Mouse (Mus musculus): ENCODE data around the gene Mrpl4. TPM values are rescaled to one million over a fixed set of nuclear protein-coding genes. Genes with fewer than 3 reads are reported as not detected.

The Mrpl4 gene
- 76.8 and 86.2 TPM in 2 replicates for polyA plus RNA-seq (2012; rRNA removed)

DNA sequence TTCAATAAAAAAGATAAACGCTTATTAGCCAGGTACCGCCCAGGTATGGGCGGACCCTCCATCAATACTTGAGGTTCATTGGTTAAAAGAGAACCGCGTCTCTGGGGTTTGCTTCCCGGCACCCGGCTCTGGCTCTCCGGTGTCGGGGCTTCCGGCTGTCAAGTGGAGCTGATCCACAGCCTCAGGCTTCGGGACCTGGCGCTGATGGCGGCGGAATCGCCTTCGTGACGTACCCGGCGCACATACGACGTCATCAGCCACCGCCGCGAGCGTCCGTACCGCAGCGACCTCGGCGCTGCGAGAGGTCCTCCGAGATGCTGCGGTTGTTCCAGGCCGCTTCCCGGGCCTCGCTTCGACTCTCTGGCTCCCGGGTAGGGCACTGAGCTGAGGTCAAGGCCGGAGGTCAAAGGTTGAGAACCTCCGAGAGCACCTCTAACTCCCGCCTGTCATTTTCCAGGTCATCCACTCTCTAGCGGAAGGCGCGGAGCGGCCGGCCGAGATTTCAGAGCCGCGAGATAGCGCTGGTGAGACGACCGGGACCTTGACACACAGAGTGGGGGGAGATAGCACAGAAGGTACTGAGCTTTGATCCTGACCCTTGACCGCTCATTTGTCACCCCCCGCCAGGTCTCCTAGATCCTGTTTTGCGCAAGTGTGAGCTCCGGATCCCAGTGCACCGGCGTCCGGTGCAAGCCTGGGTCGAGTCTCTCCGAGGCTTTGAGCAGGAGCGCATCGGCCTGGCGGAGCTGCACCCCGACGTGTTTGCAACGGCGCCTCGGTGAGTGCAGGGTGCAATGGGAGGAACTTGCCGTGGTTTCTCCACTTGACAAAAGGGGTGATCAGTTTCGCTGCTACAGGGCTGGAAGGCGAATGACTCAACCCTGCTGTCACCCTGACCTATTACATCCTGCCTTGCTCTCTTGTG lies at the start of gene Mrpl4:
Gene Mrpl4, plus strand, starts transcription at position 112 of the 925 bp plus-strand sequence.

DNA sequence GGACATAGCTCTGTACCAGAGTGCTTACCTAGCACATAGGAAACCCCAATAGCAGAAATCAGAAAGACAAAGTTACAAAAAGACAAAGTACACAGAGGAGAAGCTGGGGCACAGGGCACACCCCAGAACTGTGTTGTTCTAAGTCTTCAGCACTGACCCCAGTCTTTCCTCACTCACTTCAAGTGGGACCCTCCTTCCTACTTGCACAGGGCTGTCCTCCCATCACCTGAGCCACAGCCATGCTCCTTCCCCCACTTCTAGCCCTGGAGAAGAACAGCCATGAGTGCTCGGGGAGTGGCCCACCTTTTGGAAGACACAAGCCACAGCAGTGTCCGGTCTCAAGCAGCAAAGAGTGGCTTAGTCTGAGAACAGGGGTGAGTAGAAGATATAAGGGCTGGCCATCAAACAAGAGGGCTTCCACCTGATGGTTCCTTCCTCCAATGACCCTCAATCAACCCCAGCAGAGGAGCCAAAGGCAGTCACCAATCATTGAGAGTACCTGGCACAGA lies 43.1 kb upstream of the Mrpl4 start, which contains the start of gene Dnmt1:
Gene Dnmt1, minus strand, starts transcription at position 459 of the 509 bp plus-strand sequence.

DNA sequence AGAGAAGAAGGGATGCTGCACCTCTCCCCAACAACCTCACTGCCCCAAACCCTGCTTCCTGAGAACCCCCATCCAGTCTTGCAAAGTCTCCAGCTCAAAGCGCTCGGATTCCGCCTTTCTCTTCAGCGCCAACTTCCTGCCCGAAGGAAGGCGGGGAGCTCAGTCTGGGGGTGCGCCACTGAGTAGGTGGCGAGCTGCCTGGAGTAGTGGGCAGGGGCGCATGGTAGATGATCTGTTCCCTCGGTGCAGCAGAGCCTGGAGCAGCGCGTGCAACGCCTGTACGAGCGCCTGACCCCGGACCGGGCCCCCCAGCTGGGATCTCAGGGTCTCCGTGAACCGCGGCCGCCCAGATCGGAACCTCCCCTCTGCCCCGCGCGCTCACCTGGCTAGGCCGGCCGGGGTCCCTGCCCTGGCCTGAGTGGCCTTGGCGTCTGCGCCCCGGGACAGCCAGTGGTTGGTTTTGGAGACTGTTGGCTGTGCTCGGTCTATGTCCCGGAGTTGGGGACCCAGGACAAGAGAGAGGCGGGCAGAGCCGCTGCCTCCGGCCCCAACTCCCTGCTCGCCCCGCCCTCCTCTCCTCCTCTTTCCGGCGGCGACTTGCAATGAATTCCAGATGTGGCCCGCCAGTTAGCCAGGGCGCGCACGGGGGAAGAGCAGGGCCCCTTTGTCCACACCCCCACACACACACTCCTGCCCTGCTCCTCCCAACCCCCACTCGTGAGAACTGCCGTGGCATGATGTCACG lies 26.1 kb upstream of the Mrpl4 start, which contains the start of gene S1pr2:
Gene S1pr2, minus strand, starts transcription at position 566 of the 745 bp plus-strand sequence.

DNA sequence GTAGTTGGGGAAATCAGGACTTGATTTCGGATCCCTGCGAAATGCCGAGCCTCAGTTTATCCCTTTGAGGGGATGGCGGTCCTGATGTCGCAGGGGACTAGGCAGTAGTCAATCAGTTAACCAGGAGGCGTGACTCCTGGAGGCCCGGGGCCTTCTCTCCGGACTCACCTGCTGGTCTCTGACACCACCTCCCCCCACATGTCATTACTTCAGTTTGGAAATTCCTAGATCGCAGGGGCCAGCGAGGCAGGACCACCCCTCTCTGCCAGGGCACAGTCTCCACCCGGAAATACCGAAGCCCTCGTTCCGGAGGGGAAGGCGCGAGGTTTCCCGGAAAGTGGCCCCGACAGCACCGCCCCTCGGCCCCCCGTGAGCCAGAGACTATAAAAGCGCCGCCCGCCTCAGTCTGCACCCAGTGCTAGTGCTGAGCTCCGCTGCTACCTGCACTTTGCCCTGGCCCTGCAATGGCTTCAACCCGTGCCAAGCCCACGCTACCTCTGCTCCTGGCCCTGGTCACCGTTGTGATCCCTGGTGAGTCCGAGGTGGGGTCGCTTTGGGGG lies 13.1 kb downstream of the Mrpl4 start, which contains the start of gene Icam1:
Gene Icam1, plus strand, starts transcription at position 415 of the 560 bp plus-strand sequence.

DNA sequence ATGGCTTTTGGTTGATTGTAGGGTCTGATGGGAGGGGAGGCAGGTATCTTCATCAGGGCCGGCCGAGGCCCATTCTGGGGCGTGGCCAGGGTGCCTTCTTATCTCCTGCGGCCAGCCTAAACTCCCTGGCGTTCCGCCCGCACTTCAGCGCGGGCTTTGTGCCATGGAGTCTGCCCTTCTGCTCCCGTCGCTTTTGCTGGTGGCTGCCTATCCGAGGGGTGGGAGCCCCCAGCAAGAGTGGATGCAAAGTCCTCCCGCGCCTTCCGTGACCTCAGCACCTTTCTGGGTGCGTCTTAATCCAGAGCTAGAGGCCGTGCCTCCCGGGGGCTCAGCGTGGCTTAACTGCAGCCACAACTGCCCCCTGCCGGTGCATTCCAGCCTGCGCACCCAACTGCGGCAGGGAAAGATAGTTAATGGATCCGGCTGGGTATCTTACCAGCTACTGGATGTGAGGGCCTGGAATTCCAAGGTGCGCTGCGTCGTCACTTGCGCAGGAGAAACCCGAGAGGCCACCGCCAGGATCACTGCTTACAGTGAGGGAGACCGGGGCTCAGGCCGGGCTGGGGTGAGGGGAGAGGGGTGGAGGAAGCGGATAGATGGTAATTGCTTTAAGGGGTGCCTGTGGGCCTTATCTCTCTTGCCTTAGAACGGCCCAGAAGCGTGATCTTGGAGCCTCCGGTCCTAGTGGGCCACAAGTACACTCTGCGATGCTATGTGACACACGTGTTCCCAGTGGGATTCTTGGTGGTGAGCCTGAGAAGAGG lies 26.9 kb downstream of the Mrpl4 start, which contains the start of gene Icam4:
Gene Icam4, plus strand, starts transcription at position 83 of the 764 bp plus-strand sequence.

DNA sequence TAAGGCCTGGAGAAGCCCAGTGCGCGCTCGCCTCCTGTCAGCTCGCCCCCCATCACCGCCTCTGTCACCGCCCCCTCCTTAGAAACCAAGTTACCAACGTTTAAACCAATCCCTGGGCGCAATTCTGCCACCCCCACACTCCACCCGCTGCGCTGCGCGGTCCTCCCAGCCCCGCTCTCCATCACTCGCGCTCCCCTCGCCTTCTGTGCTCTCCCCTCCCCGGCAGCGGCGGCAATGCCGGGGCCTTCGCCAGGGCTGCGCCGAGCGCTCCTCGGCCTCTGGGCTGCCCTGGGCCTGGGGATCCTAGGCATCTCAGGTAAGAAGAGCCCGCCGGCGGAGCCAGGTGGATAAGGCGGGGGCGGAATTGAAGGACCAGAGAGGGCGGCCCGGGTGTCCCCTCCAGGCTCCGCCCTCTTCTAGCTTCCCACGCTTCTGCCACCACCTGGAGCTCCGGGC lies 29.4 kb downstream of the Mrpl4 start, which contains the start of gene Icam5:
Gene Icam5, plus strand, starts transcription at position 178 of the 456 bp plus-strand sequence.

Other genes with a start within 250 kb of the Mrpl4 start
- 7.6 and 8.7 TPM in 2 replicates for gene Col5a3, start 187.7 kb upstream of the Mrpl4 start, polyA plus RNA-seq (2012; rRNA removed)
- gene Rdh8, start 184.2 kb upstream of the Mrpl4 start, polyA plus RNA-seq (2012; rRNA removed): not detected in 2 replicates
- 27.0 and 29.6 TPM in 2 replicates for gene A230050P20Rik, start 134.1 kb upstream of the Mrpl4 start, polyA plus RNA-seq (2012; rRNA removed)
- gene Angptl6, start 123.0 kb upstream of the Mrpl4 start, polyA plus RNA-seq (2012; rRNA removed): 4.6 and 6.6 TPM in 2 replicates
- gene Ppan, start 114.6 kb upstream of the Mrpl4 start, polyA plus RNA-seq (2012; rRNA removed): 46.2 and 52.6 TPM in 2 replicates
- 65.9 and 73.1 TPM in 2 replicates for gene Eif3g, start 104.1 kb upstream of the Mrpl4 start, polyA plus RNA-seq (2012; rRNA removed)
- 11.1 and 12.4 TPM in 2 replicates for gene Dnmt1, start 42.9 kb upstream of the Mrpl4 start, polyA plus RNA-seq (2012; rRNA removed)
- gene S1pr2, start 26.0 kb upstream of the Mrpl4 start, polyA plus RNA-seq (2012; rRNA removed): 3.9 and 4.3 TPM in 2 replicates
- gene Icam1, start 13.2 kb downstream of the Mrpl4 start, polyA plus RNA-seq (2012; rRNA removed): 3.9 and 4.4 TPM in 2 replicates
- 0.21 and 0.30 TPM in 2 replicates for gene Icam4, start 26.6 kb downstream of the Mrpl4 start, polyA plus RNA-seq (2012; rRNA removed)
- gene Icam5, start 29.3 kb downstream of the Mrpl4 start, polyA plus RNA-seq (2012; rRNA removed): 0.21 and 0.48 TPM in 2 replicates
- 0.12 and 1.0 TPM in 2 replicates for gene Zglp1, start 64.4 kb downstream of the Mrpl4 start, polyA plus RNA-seq (2012; rRNA removed)
- gene Gm49373, start 70.4 kb downstream of the Mrpl4 start, polyA plus RNA-seq (2012; rRNA removed): 0.09 TPM in 1 of 2 replicates, not detected in the other
- 22.8 and 51.6 TPM in 2 replicates for gene Fdx1l, start 70.9 kb downstream of the Mrpl4 start, polyA plus RNA-seq (2012; rRNA removed)
- gene Gm38431, start 89.3 kb downstream of the Mrpl4 start, polyA plus RNA-seq (2012; rRNA removed): 6.2 and 11.8 TPM in 2 replicates
- gene Raver1, start 89.3 kb downstream of the Mrpl4 start, polyA plus RNA-seq (2012; rRNA removed): 31.9 and 36.1 TPM in 2 replicates
- gene Tyk2, start 128.5 kb downstream of the Mrpl4 start, polyA plus RNA-seq (2012; rRNA removed): 12.0 and 13.6 TPM in 2 replicates
- 19.9 and 23.4 TPM in 2 replicates for gene Cdc37, start 147.2 kb downstream of the Mrpl4 start, polyA plus RNA-seq (2012; rRNA removed)
- gene Pde4a, start 163.0 kb downstream of the Mrpl4 start, polyA plus RNA-seq (2012; rRNA removed): 4.6 and 5.4 TPM in 2 replicates
- 42.1 and 51.8 TPM in 2 replicates for gene Keap1, start 236.6 kb downstream of the Mrpl4 start, polyA plus RNA-seq (2012; rRNA removed)
- gene S1pr5, start 245.7 kb downstream of the Mrpl4 start, polyA plus RNA-seq (2012; rRNA removed): 9.1 and 21.3 TPM in 2 replicates

Data from stomach, adult 2 months (tissue).